Mouse (Mus musculus) embryonic stem cell, embryonic (primary cell): ENCODE data around the gene Slc5a5.

ENCODE experiments used
- CTCF ChIA-PET, 4 experiments: fragments of 300-600 bp in 2 of 4; fragments of 350-600 bp in 2 of 4; sonication (Branson Sonifier 250); formaldehyde crosslinking; loops; one replicate each; lab custom pipeline; 2022; ENCODE audit warnings: inconsistent platforms in 2 of 4; lab: Charles Lee
- POLR2A ChIA-PET, 4 experiments: fragments of 300-600 bp in 2 of 4; fragments of 350-600 bp in 2 of 4; sonication (Branson Sonifier 250); formaldehyde crosslinking; loops; one replicate each; lab custom pipeline; 2022; ENCODE audit warnings: antibody characterized with exemption in 4 of 4, inconsistent platforms in 1 of 4; lab: Charles Lee

Gene Slc5a5

DNA sequence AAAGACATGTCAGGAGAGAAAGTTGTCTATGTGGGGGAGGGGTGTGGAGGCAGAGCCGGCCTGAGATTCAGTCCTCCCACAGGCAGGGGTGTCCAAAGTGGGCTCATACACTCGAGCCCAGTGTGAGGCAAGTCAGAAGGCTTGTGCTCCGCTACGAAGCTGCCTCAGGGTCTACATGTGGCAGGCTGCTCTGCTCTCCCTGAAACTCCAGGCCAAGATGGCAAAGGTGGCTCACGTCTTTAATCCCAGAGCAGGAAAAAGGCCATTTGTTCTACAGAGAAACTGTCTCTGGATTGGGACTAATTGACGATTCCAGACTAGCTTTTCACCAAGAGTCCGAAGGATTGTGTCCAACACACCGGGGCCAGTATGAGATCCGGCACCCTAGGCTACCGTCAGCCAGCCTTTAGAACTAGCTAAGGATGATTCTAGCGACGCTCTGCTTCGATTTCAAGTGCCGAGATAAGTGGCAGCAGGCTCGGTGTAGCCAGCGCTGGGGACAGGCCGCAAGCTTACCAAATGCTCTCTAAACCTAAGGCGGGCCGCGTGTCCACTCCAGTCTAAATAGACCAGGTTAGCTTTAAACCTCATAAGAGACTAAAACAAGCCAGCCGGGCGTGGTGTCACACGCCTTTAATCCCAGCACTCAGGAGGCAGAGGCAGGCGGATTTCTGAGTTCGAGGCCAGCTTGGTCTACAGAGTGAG is 3.9 kb upstream of the Slc5a5 start:
- ChIA-PET CTCF (interaction anchor here in 2 of 4 experiments (0.7 to 2.8 kb wide), 12 partner anchors 8 to 623 kb away, joined by 3 to 20 read pairs (median 4); partner anchors contain the start of genes Arrdc2 (in 1 of the 2), Mrpl34 (in 1 of the 2) and Ocel1 (in 1 of the 2)), POLR2A (interaction anchor here (0.5 to 10.9 kb wide), 132 partner anchors 8 to 1422 kb away, joined by 3 to 532 read pairs (median 6); partner anchors contain the start of genes Arrdc2 (in 3 of the 4), Jund (in 3 of the 4), Map1s (in 3 of the 4) and Myo9b (in 3 of the 4))

DNA sequence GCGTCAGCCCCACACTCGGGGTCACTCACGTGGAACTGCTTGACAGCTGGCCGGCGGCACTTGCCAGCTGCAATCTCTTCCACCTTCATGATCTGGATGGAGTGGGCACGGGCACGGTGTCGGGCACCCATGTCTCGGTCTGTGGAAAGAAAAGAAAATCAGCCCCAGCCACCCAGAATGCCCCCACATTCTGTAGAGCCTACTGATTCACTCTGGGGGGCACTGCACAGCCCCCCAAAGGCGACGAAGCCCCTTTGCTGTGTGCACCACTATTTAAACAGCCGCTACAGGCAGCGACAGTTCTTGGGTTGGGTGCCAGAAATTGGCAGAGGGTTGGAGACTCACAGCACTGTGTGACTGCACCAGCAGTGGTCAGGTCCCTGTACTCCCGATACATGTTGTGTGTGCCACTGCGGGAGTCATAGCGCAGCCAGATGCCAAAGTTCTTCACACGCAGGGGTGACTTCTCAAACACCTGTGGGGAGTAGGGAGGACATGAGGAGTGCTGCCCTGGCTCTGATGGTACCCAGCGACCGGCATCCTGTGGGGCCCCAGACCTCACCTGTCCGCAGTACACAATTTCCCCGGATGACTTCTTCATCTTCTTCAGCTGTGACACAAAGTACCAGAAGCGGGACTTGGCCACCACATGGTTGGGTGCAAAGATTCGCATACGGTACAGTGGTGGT is 3.2 kb upstream of the Slc5a5 start:
- POLR2A ChIA-PET: interaction anchor here (0.7 to 10.9 kb wide), 72 partner anchors 8 to 707 kb away, joined by 3 to 532 read pairs (median 8); partner anchors contain the start of genes Arrdc2 (in 3 of the 4), Jund (in 3 of the 4), Map1s (in 3 of the 4) and Ccdc124 (in 2 of the 4)
- CTCF ChIA-PET: interaction anchor here in 1 of 4 experiments (1.2 kb wide), 1 partner anchor 16 kb away, joined by 3 read pairs; no protein-coding TSS in a partner anchor

DNA sequence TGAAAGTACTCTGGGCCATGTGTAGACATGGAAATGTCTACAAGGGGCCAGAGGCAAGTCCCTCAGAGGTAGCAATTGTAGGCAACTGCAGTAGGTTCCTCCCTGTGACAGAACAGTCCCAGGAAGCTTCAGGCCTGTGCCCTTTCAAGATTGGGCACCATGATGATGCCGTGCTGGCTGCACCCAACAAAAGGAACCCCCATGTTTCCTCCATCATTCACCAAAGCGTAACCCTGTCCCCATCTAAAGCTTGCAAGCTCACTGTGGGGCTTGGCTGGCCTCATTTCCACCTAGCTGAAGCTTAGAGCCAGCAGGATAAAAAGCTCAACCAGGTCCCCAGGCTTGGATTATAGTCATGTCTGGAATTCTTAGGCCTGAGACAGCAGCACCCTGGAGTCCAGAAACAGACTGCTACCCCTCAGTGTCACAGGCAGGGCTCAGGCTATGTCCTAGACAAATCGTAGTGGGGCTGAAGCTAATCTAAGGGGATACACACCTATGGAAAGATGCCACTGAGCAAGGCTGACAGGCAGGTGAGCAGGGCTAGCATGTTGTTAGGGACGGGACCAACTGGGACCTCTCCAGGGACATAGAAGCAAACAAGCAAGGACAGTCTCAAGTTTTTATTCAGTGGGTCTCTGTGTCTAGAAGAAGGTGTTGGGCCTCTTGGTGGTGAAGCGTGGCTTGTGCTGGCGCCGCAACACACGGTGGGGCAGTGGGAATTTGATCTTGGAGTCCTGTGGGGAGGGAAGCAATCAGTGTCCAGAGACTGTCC is 2.4 kb upstream of the Slc5a5 start:
- ChIA-PET CTCF (interaction anchor here in 3 of 4 experiments (0.6 to 2.7 kb wide), 4 partner anchors 15 to 50 kb away, joined by 3 to 10 read pairs (median 4); no protein-coding TSS in a partner anchor), POLR2A (interaction anchor here (0.6 to 10.9 kb wide), 47 partner anchors 10 to 570 kb away, joined by 3 to 532 read pairs (median 4); partner anchors contain the start of genes Map1s (in 3 of the 4), Arrdc2 (in 2 of the 4), Jund (in 2 of the 4) and Ankle1 (in 1 of the 4))

DNA sequence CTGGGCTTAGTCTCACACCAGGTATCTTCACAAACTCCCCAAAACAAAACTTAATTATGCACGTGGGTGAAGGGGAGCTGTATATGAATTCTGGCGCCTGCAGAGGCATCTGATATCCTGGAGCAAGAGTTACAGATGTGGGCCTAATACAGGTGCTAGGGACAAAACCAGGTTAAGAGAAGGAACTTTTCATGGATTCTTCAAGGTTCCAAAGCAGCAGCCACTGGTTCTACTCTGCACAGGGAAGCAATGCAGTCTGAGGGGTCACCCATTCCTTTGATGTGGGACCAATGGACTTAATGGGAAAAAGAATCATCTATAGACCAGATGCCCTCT is 1.8 kb upstream of the Slc5a5 start:
- ChIA-PET POLR2A (interaction anchor here (0.7 to 10.9 kb wide), 45 partner anchors 9 to 570 kb away, joined by 3 to 532 read pairs (median 4); partner anchors contain the start of genes Map1s (in 3 of the 4), Arrdc2 (in 2 of the 4), Jund (in 2 of the 4) and Ankle1 (in 1 of the 4)), CTCF (interaction anchor here in 3 of 4 experiments (0.6 to 2.7 kb wide), 4 partner anchors 14 to 50 kb away, joined by 3 to 10 read pairs (median 4); no protein-coding TSS in a partner anchor)

DNA sequence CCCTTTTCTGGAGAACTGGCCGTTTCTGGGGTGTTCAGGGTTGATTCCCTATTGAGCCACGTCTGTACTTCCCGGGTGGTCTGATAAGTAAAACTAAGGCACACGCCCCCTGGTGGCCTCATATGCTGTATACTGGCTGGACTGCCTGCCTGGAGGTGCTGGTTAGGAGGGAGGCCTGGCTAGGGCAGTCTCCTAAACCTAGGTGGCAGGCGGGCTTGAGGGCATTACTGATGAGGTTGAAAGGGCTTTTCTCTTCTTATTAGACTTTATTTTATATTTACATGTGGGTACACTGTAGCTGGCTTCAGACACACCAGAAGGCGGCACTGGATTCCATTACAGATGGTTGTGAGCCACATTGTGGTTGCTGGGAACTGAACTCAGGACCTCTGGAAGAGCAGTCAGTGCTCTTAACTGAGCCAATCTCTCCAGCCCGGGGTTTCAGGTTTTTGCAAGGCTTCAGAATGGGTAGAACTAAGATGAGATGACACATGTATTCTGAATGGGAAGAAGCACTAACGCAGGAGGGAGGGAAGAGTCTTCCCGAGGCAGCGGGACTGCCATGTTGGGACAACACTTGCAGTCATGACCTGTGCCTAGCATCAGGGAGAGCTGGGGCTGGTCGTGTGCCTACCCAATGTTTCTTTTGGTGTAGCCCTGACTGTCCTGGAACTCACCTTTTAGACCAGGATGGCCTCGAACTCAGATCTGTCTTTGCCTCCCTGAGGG is 1.3 kb upstream of the Slc5a5 start:
- POLR2A ChIA-PET: interaction anchor here (0.6 to 10.9 kb wide), 37 partner anchors 10 to 513 kb away, joined by 3 to 532 read pairs (median 6); partner anchors contain the start of genes Map1s (in 3 of the 4), Arrdc2 (in 2 of the 4), Ccdc124 (in 1 of the 4) and Jund (in 1 of the 4)
- CTCF ChIA-PET: interaction anchor here in 2 of 4 experiments (1.2 to 2.8 kb wide), 5 partner anchors 14 to 49 kb away, joined by 3 to 17 read pairs (median 9); no protein-coding TSS in a partner anchor

DNA sequence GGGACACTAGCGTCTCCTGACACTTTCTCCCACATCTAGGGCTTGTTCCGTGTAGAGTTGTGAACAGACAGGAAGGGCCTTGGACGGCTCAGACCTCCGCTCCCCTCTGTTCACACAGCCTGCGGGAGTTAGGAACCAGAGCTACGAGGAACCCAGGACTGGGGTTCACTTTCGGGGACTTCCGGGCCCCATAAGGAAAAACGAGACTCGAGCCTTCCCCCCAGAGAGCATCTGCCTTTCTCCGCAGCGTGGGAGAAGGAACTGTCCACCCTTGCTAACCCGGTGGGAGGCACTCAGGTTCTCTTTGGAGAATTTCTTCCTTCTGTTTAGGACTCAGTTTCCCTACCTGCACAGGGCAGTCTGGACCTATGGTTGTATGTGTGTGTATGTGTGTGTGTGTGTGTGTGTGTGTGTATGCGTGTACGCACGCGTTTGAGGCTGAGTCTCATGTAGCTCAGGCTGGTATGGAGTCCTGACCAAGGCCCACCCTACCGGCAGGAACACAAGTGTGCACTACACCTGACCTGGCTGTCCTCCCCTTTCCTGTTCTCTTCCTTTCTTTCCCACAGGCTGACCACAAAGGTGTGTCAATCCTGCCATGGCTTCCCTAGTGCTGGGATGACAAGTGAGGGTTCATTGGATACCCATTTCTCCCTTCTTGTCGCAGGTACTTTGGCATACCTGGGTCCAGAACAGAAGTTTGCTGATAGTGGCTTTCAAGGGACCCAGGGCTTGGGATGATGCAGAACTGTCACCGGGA is 519 bp upstream of the Slc5a5 start:
- ChIA-PET CTCF (interaction anchor here in 2 of 4 experiments (1.3 to 2.8 kb wide), 4 partner anchors 13 to 48 kb away, joined by 4 to 17 read pairs (median 10); no protein-coding TSS in a partner anchor), POLR2A (interaction anchor here (0.6 to 10.9 kb wide), 26 partner anchors 12 to 249 kb away, joined by 3 to 532 read pairs (median 13); partner anchors contain the start of genes Arrdc2 (in 3 of the 4), Map1s (in 3 of the 4), Ccdc124 (in 2 of the 4) and Gm3336 (in 1 of the 4))

DNA sequence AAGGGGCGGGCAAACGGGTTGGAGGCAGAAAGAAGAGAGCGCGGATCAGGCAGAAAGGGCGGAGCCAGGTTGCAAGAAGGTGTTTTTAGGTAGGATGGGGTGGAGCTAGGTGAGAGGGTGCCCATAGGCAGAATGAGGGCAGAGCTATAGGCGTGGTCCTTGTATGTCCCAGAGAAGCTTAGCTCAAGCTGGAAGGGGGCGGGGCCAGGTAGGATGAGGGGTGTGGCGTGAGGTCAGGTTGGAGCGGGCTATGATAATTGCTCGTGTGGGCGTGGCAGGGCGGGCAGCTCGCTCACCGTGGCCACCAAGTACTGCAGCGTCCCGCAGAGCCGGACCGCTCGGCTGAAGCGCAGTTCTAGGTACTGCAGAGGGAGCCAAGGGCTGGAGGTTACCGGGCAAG is 1.2 kb downstream of the Slc5a5 start:
- ChIA-PET POLR2A (interaction anchor here in 3 of 4 experiments (0.5 to 10.9 kb wide), 59 partner anchors 9 to 502 kb away, joined by 3 to 532 read pairs (median 4); partner anchors contain the start of genes Arrdc2 (in 3 of the 3), Jund (in 3 of the 3), Ccdc124 (in 2 of the 3) and Lsm4 (in 2 of the 3)), CTCF (interaction anchor here in 3 of 4 experiments (0.6 to 2.8 kb wide), 20 partner anchors 11 to 628 kb away, joined by 3 to 17 read pairs (median 4); partner anchors contain the start of genes Ankle1 (in 1 of the 3), Arrdc2 (in 1 of the 3), Map1s (in 1 of the 3) and Rab3a (in 1 of the 3))

DNA sequence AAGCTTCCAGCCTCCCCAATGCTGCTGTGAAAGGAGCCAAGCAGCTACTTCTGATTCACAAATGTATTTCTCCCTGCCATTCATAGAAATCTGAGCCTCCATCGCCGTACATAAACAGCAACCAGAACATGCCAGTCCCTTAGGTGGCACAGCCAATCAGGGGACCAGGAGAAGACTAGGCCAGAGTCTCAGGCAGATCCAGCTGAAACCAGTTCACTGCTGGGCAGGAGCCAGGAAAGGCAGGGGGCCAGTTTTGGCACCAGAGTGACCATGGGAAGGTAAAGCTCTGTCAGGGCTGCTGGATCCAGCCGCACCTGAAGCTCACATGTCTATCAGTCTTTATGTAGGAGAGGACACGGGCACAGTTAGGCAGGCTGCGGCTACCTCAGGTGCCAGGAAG is 1.9 kb downstream of the Slc5a5 start:
- POLR2A ChIA-PET: interaction anchor here in 3 of 4 experiments (0.6 to 10.9 kb wide), 44 partner anchors 11 to 513 kb away, joined by 3 to 532 read pairs (median 4); partner anchors contain the start of genes Arrdc2 (in 3 of the 3), Ccdc124 (in 2 of the 3), Map1s (in 2 of the 3) and Haus8 (in 1 of the 3)
- CTCF ChIA-PET: interaction anchor here in 3 of 4 experiments (0.6 to 2.8 kb wide), 17 partner anchors 10 to 628 kb away, joined by 3 to 17 read pairs (median 4); partner anchors contain the start of genes Ankle1 (in 1 of the 3), Map1s (in 1 of the 3) and Rab3a (in 1 of the 3)

DNA sequence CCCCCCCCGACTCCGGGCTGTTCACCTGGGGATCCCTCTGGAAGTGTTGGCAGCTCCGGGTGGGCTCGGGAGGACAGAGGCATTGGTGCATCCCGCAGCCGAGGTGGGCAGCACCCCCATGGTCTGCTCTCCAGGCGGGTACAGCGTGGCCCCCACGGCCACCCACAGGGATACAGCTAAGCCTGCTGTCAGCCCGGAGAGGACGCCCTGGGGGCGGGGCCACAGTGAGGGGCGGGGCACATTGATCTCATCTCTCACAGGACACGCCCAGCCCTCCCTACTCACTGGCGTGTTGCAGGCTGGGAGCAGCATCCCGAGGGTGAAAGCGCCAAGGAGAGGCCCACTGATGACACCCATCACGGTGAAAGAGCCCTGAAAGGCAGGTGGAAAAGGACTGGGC is 4.9 kb downstream of the Slc5a5 start:
- POLR2A ChIA-PET: interaction anchor here in 3 of 4 experiments (0.8 to 22.5 kb wide), 17 partner anchors 6 to 189 kb away, joined by 3 to 532 read pairs (median 7); partner anchors contain the start of genes Rpl18a (in 3 of the 3), Arrdc2 (in 2 of the 3), Map1s (in 2 of the 3) and Gm3336 (in 1 of the 3)
- CTCF ChIA-PET: interaction anchor here in 2 of 4 experiments (0.7 to 2.6 kb wide), 3 partner anchors 10 to 288 kb away, joined by 5 to 11 read pairs (median 5); partner anchors contain the start of genes Lsm4 (in 1 of the 2) and Rpl18a (in 1 of the 2)

DNA sequence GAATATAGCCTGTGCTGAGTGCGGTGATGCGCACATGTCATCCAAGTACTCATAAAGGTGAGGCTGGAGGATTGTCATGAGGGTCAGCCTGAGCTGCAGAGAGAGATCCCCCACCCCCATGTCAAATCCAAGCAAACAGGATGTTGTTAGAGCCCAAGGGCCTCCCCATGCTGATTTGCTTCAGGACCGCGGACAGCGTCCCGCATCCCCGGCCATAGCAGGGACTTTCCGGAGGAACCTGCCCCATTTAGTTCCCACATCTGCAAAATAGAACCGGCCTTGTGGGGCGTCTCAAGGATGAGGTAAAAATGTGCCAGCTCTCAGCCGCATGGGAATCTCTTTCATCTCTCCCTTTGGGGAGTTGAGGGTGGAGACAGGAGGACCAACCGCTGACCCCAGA is 6.9 kb downstream of the Slc5a5 start:
- CTCF ChIA-PET: interaction anchor here in 2 of 4 experiments (0.6 to 1.2 kb wide), 5 partner anchors 12 to 242 kb away, joined by 3 to 17 read pairs (median 5); partner anchors contain the start of genes Rpl18a (in 2 of the 2) and Arrdc2 (in 1 of the 2)
- POLR2A ChIA-PET: interaction anchor here in 3 of 4 experiments (0.6 to 22.5 kb wide), 18 partner anchors 8 to 187 kb away, joined by 3 to 532 read pairs (median 3); partner anchors contain the start of genes Rpl18a (in 3 of the 3), Jund (in 2 of the 3), Arrdc2 (in 1 of the 3) and Rab3a (in 1 of the 3)

DNA sequence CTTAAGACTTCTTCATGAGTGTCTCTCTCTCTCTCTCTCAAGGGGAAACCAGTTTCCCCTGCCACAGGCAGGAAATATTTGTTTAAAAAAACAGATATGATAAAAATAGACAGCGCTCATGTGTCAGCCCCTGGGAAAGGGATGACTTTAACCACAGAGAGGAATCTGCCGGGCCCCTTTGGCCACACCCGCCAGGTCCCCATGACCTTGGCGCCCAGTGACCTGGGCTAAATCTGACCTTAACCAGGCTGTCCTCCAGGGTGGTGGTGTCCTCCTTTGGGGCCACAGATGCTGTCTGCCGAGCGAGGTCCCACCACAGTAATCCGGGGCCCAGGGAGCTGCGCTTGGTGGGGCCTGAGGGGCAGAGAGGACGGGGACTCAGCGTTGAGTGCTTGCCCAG is 7.9 kb downstream of the Slc5a5 start:
- POLR2A ChIA-PET: interaction anchor here in 2 of 4 experiments (1.1 to 22.5 kb wide), 9 partner anchors 8 to 186 kb away, joined by 3 to 532 read pairs (median 3); partner anchors contain the start of genes Rpl18a (in 2 of the 2), Arrdc2 (in 1 of the 2), Jund (in 1 of the 2) and Slc5a5 (in 1 of the 2)
- CTCF ChIA-PET: interaction anchor here in 2 of 4 experiments (0.6 to 1.1 kb wide), 2 partner anchors 13 to 37 kb away, joined by 5 to 17 read pairs; partner anchors contain the start of gene Rpl18a (in 1 of the 2)

DNA sequence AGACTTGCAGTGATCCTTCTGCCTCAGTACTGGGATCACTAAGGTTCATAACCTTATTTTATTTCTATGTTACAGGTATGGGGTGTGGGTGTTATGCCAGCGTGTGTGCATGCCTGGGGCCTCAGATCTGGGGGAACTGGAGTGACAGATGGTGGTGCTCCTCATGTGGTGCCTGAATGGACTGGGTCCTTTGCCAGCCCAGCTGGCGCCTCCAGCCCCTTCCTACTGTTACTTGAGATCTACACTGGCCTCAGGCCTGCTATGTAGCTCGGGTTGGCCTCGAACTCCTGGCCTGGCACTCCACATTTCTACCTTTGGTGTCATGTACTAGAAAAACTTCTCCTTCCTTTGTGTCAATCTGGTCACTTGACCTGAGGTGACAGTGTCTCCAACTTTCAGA is 8.4 kb downstream of the Slc5a5 start:
- ChIA-PET CTCF (interaction anchor here in 1 of 4 experiments (0.6 kb wide), 1 partner anchor 30 kb away, joined by 4 read pairs; no protein-coding TSS in a partner anchor), POLR2A (interaction anchor here in 3 of 4 experiments (1.0 to 22.5 kb wide), 7 partner anchors 8 to 186 kb away, joined by 3 to 532 read pairs (median 3); partner anchors contain the start of genes Rpl18a (in 2 of the 3), Arrdc2 (in 1 of the 3), Jund (in 1 of the 3) and Slc5a5 (in 1 of the 3))

DNA sequence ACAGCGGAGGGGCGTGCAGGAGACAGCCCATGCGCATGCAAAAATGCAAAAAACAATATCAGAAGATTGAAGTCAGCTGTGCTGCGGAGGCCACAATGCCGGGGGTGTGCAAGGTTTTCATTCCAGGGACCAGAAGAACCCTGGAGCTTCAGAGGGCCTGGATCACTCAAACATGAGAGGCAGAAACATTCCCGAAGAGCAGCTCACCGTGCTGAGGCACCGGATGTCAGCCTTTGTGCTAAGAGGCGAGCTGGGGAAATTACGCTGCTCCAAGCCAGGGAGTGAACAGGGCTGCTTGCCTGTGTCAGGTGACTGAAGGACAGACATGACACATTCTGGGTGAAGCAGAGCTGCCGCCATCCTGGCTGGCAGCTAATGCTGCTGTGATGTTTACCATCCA is 12.0 kb downstream of the Slc5a5 start:
- CTCF ChIA-PET: interaction anchor here (0.6 to 2.9 kb wide), 33 partner anchors 8 to 640 kb away, joined by 3 to 33 read pairs (median 3); partner anchors contain the start of genes Arrdc2 (in 2 of the 4), Rpl18a (in 2 of the 4), Fkbp8 (in 1 of the 4) and Kxd1 (in 1 of the 4)
- POLR2A ChIA-PET: interaction anchor here (0.5 to 22.5 kb wide), 68 partner anchors 8 to 722 kb away, joined by 3 to 532 read pairs (median 5); partner anchors contain the start of genes Rpl18a (in 4 of the 4), Arrdc2 (in 3 of the 4), Jund (in 3 of the 4) and Map1s (in 3 of the 4)
